In the genomic region with DNA sequence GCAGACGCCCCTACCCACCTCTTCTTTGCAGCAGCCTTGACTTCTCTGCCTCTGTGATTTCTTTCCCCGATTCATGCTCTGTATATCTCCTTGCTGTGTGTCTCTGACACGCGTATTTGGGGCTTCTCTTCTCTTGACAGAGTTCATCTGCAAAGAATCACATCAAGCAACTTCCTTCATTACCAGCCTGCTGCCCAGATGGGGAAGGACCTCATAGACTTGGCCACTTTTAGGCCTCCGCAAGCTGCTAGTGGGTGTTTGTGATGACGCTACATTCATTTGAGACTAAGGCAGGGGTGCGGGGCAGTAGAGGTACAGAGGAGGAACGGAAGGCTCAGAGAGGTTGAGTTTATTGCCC, we compare ENCODE assay signal across 9 mouse cellular contexts. TPM values are rescaled to one million over a fixed set of nuclear protein-coding genes. Genes with fewer than 3 reads are reported as not detected.
DNase-seq lines count a peak whose midpoint lies in the region; ATAC-seq and TF ChIP-seq lines count a peak whose summit lies in the region.
"Had no signal": no experiment of that assay in that cellular context is flagged by ENCODE, and none has a peak within 500 bp of the region (broad histone marks: within the 10 kb centered on the region; RNA-seq: fewer than 3 reads in every experiment).

No protein-coding gene starts in this region.

- no peak for DNase-seq in cerebellum, adult 2 months
- DNase-seq in cerebellum, adult 11 months = no peak
- DNase-seq in testis, postnatal 14 days (ENCODE audit: low spot score) = no peak
- peak; percentile 24 to 27 for DNase-seq in left cerebral cortex, adult 8-10 months (ENCODE audit: low spot score in 2 of 2)
- DNase-seq in midbrain, postnatal 0 days (ENCODE audit: low spot score) = no peak
- DNase-seq in spleen, postnatal 4 days (ENCODE audit: low spot score in 2 of 2) = no peak

- no peaks in the 10 kb centered on the region for H3K9me3 ChIP-seq in heart, embryonic 13.5 days
- no peaks in the 10 kb centered on the region for H3K9me3 ChIP-seq in midbrain, postnatal 0 days (ENCODE audit: low read length)

- no peaks in the 10 kb centered on the region for H3K27me3 ChIP-seq in cerebellum, adult 2 months (ENCODE audit: control insufficient read depth, insufficient read depth, low read length)
- no peaks in the 10 kb centered on the region for H3K27me3 ChIP-seq in testis, adult 2 months (ENCODE audit: control insufficient read depth, insufficient read depth, low read length)
- no peaks in the 10 kb centered on the region for H3K27me3 ChIP-seq in heart, embryonic 13.5 days (replicated peaks)
- H3K27me3 ChIP-seq in midbrain, postnatal 0 days (ENCODE audit: insufficient read depth, low read length) = no peaks in the 10 kb centered on the region

- no peak for TF ChIP-seq CTCF in cerebellum, adult 2 months (IDR thresholded peaks at IDR 0.05; ENCODE audit: borderline replicate concordance, insufficient read depth, low read depth, low read length)
- TF ChIP-seq CTCF in testis, adult 2 months (IDR thresholded peaks at IDR 0.05; ENCODE audit: control insufficient read depth, insufficient read depth, insufficient replicate concordance, low read depth, low read length) = no peak
- TF ChIP-seq CTCF in midbrain, postnatal 0 days (IDR thresholded peaks at IDR 0.05) = no peak

- H3K4me1 ChIP-seq in cerebellum, adult 2 months (ENCODE audit: control insufficient read depth, insufficient read depth, low read length) = no peaks in the 10 kb centered on the region
- peaks cover 4% of the 10 kb centered on the region for H3K4me1 ChIP-seq in testis, adult 2 months (ENCODE audit: control insufficient read depth, insufficient read depth, low read length)
- H3K4me1 ChIP-seq in heart, embryonic 13.5 days = peaks cover 10% of the 10 kb centered on the region
- H3K4me1 ChIP-seq in midbrain, postnatal 0 days (ENCODE audit: insufficient read depth, low read length) = peaks cover 5% of the 10 kb centered on the region; the same call in 1 of the 2 replicates

- H3K36me3 ChIP-seq in testis, adult 2 months (ENCODE audit: control insufficient read depth, insufficient read depth, low read length) = peaks cover 5% of the 10 kb centered on the region
- H3K36me3 ChIP-seq in heart, embryonic 13.5 days = peaks cover 25% of the 10 kb centered on the region
- peaks cover 11% of the 10 kb centered on the region; the same call in 1 of the 2 replicates for H3K36me3 ChIP-seq in midbrain, postnatal 0 days (ENCODE audit: insufficient read depth, low read length)

- WGBS in cerebellum, adult 2 months = 32% methylated on average over 8 of the region's 8 CpGs
- WGBS in heart, embryonic 13.5 days = 42% methylated on average over 8 of the region's 8 CpGs
- 28% methylated on average over 8 of the region's 8 CpGs for WGBS in midbrain, postnatal 0 days

- H3K4me2 ChIP-seq in heart, embryonic 13.5 days = peak overlapping the region; percentile 79
- peak overlapping the region; percentile 76 for H3K4me2 ChIP-seq in midbrain, postnatal 0 days (ENCODE audit: low read depth, low read length, poor library complexity, severe bottlenecking)

- H3K4me3 ChIP-seq in cerebellum, adult 2 months (replicated peaks; ENCODE audit: insufficient read depth, low read depth, low read length) = peak overlapping the region; percentile 47
- H3K4me3 ChIP-seq in testis, adult 2 months (ENCODE audit: control insufficient read depth, low read depth, low read length) = peak overlapping the region; percentile 93
- H3K4me3 ChIP-seq in heart, embryonic 13.5 days = peak overlapping the region; percentile 60
- peak overlapping the region; percentile 57 for H3K4me3 ChIP-seq in midbrain, postnatal 0 days (ENCODE audit: low read depth, low read length)

- TF ChIP-seq POLR2A in cerebellum, adult 2 months (IDR thresholded peaks at IDR 0.05; ENCODE audit: borderline replicate concordance, insufficient read depth, low read length) = no peak
- TF ChIP-seq POLR2A in testis, adult 2 months (IDR thresholded peaks at IDR 0.05; ENCODE audit: control insufficient read depth, low read depth, low read length) = no peak

- no peak overlapping the region for H3K27ac ChIP-seq in cerebellum, adult 2 months (ENCODE audit: insufficient read depth, low read length)
- peak overlapping the region; percentile 55; the same call in 1 of the 2 replicates for H3K27ac ChIP-seq in testis, adult 2 months (ENCODE audit: control insufficient read depth, insufficient read depth, low read depth, low read length)
- H3K27ac ChIP-seq in heart, embryonic 13.5 days (replicated peaks) = peak overlapping the region; percentile 6; the same call in 1 of the 2 replicates
- H3K27ac ChIP-seq in midbrain, postnatal 0 days (ENCODE audit: low read depth, low read length) = peak overlapping the region; percentile 82

- H3K9ac ChIP-seq in heart, embryonic 13.5 days = peak overlapping the region; percentile 72
- peak overlapping the region; percentile 60 for H3K9ac ChIP-seq in midbrain, postnatal 0 days (replicated peaks; ENCODE audit: low read length, poor library complexity, severe bottlenecking)

- ATAC-seq in heart, embryonic 13.5 days (ENCODE audit: extremely low read depth, insufficient number of reproducible peaks, low FRiP score, low TSS enrichment) = no peak
- peak; percentile 49; the same call in 1 of the 2 replicates for ATAC-seq in midbrain, postnatal 0 days (ENCODE audit: low FRiP score)

RNA-seq across cellular contexts. Expression of gene Mks1, which starts 0.6 kb away (rescaled TPM):
- polyA plus RNA-seq in cerebellum, adult 2 months (2012; rRNA removed) = 11.7 and 11.8 TPM in 2 replicates
- polyA plus RNA-seq in testis, adult 2 months (2012; rRNA removed) = 19.0 and 20.6 TPM in 2 replicates
- 7.0 and 8.3 TPM in 2 replicates for polyA plus RNA-seq in heart, embryonic 13.5 days (2015; fragmentation: Nextera tagmentation; extraction: Ambion mirVana)
- 1 to 10 TPM; 6.8 to 8.4 (median 8.2) TPM for total RNA-seq in left cerebral cortex, adult 8-10 months (2022)
- total RNA-seq in midbrain, postnatal 0 days (2014; rRNA removed) = 9.1 and 16.0 TPM in 2 replicates
- 8.5 and 10.5 TPM in 2 replicates for polyA plus RNA-seq in midbrain, postnatal 0 days (2015; fragmentation: Nextera tagmentation; extraction: Ambion mirVana)

RNA-seq across cellular contexts. Expression of gene Epx, which starts 21.8 kb away (rescaled TPM):
- 1.4 and 3.0 TPM in 2 replicates for polyA plus RNA-seq in cerebellum, adult 2 months (2012; rRNA removed)
- polyA plus RNA-seq in testis, adult 2 months (2012; rRNA removed) = 0.05 TPM in 1 of 2 replicates, not detected in the other
- polyA plus RNA-seq in heart, embryonic 13.5 days (2015; fragmentation: Nextera tagmentation; extraction: Ambion mirVana) = 0.15 TPM in 2 replicates
- under 1 TPM in 2 of 4 experiments, not detected in 2; 0.19 to 0.23 TPM for total RNA-seq in left cerebral cortex, adult 8-10 months (2022)
- total RNA-seq in midbrain, postnatal 0 days (2014; rRNA removed) = 0.94 and 1.4 TPM in 2 replicates
- polyA plus RNA-seq in midbrain, postnatal 0 days (2015; fragmentation: Nextera tagmentation; extraction: Ambion mirVana) = 1.2 and 1.7 TPM in 2 replicates
- total RNA-seq: heart, postnatal 10 days had no signal

RNA-seq across cellular contexts. Expression of gene Lpo, which starts 25.5 kb away (rescaled TPM):
- 4.5 and 6.5 TPM in 2 replicates for polyA plus RNA-seq in cerebellum, adult 2 months (2012; rRNA removed)
- 4.9 and 11.1 TPM in 2 replicates for polyA plus RNA-seq in testis, adult 2 months (2012; rRNA removed)
- polyA plus RNA-seq in heart, embryonic 13.5 days (2015; fragmentation: Nextera tagmentation; extraction: Ambion mirVana) = 0.08 TPM in 1 of 2 replicates, not detected in the other
- under 1 TPM; 0.40 to 0.91 (median 0.69) TPM for total RNA-seq in left cerebral cortex, adult 8-10 months (2022)
- 1.5 and 2.5 TPM in 2 replicates for total RNA-seq in midbrain, postnatal 0 days (2014; rRNA removed)
- polyA plus RNA-seq in midbrain, postnatal 0 days (2015; fragmentation: Nextera tagmentation; extraction: Ambion mirVana) = 3.8 and 4.0 TPM in 2 replicates
- total RNA-seq: heart, postnatal 10 days had no signal

RNA-seq across cellular contexts. Expression of gene Olfr462, which starts 38.5 kb away (rescaled TPM):
- not detected in 2 replicates for polyA plus RNA-seq in cerebellum, adult 2 months (2012; rRNA removed)
- not detected in 2 replicates for polyA plus RNA-seq in testis, adult 2 months (2012; rRNA removed)
- polyA plus RNA-seq in heart, embryonic 13.5 days (2015; fragmentation: Nextera tagmentation; extraction: Ambion mirVana) = not detected in 2 replicates
- total RNA-seq in left cerebral cortex, adult 8-10 months (2022) = not detected
- not detected in 2 replicates for total RNA-seq in midbrain, postnatal 0 days (2014; rRNA removed)
- polyA plus RNA-seq in midbrain, postnatal 0 days (2015; fragmentation: Nextera tagmentation; extraction: Ambion mirVana) = not detected in 2 replicates
- total RNA-seq: heart, postnatal 10 days had no signal

RNA-seq across cellular contexts. Expression of gene Olfr463, which starts 43.6 kb away (rescaled TPM):
- not detected in 2 replicates for polyA plus RNA-seq in cerebellum, adult 2 months (2012; rRNA removed)
- not detected in 2 replicates for polyA plus RNA-seq in testis, adult 2 months (2012; rRNA removed)
- not detected in 2 replicates for polyA plus RNA-seq in heart, embryonic 13.5 days (2015; fragmentation: Nextera tagmentation; extraction: Ambion mirVana)
- total RNA-seq in left cerebral cortex, adult 8-10 months (2022) = not detected
- total RNA-seq in midbrain, postnatal 0 days (2014; rRNA removed) = not detected in 2 replicates
- polyA plus RNA-seq in midbrain, postnatal 0 days (2015; fragmentation: Nextera tagmentation; extraction: Ambion mirVana) = 0.09 TPM in 1 of 2 replicates, not detected in the other
- total RNA-seq: heart, postnatal 10 days had no signal

Comparison
In these comparisons a context has a peak if more than half of its experiments do, and no peak if none do; other contexts are left out.
1. DNase-seq: peak in left cerebral cortex, adult 8-10 months (2 of 2); none in cerebellum, adult 2 months (0 of 2), cerebellum, adult 11 months (single experiment), testis, postnatal 14 days (single experiment), midbrain, postnatal 0 days (single experiment) and spleen, postnatal 4 days (0 of 2).
2. Peak in every context shown above with its lines, with median percentiles within 50 percentile points of each other: H3K4me3 ChIP-seq.